Mouse (Mus musculus) heart, postnatal 0 days (tissue): ENCODE results near the gene Mbip.

Experiments
- CTCF ChIP-seq: IDR thresholded peaks from 2 replicates; pipeline ENCODE4 v1.5.1; 2016; ENCODE audit warnings: antibody characterized with exemption, control low read depth, low read depth
- EP300 ChIP-seq: IDR thresholded peaks from 2 replicates; pipeline ENCODE4 v1.6.1; 2016; ENCODE audit warnings: antibody characterized with exemption, low read depth

- TF ChIP-seq CTCF (no peak), EP300 (no peak)
Measured at GRCm38 (mm10) chr12:56288548-56288947, 57.1 kb downstream of the Mbip start.
